Mouse (Mus musculus): ENCODE measurements around the gene Rgs17. TPM values are rescaled to one million over a fixed set of nuclear protein-coding genes. Genes with fewer than 3 reads are reported as not detected.

Rgs17 gene
- polyA plus RNA-seq, 1 experiment, result not detected

GRCm38 (mm10) chr10:5803739-5804138, 118.5 kb downstream of the Rgs17 start:
- TF ChIP-seq GATA1 (IDR thresholded peaks at IDR 0.05; ENCODE audit: low read length), result no peak

- TF ChIP-seq GATA1 (IDR thresholded peaks at IDR 0.05; ENCODE audit: low read length), result no peak
Measured at GRCm38 (mm10) chr10:5802866-5803265, 119.3 kb downstream of the Rgs17 start.

GRCm38 (mm10) chr10:5800490-5800889, 121.7 kb downstream of the Rgs17 start:
- TF ChIP-seq GATA1 (IDR thresholded peaks at IDR 0.05; ENCODE audit: low read length), result no peak

- no peak for TF ChIP-seq GATA1 (IDR thresholded peaks at IDR 0.05; ENCODE audit: low read length)
Measured at GRCm38 (mm10) chr10:5798069-5798468, 124.1 kb downstream of the Rgs17 start.

GRCm38 (mm10) chr10:5790657-5791056, 131.5 kb downstream of the Rgs17 start:
- TF ChIP-seq GATA1 (IDR thresholded peaks at IDR 0.05; ENCODE audit: low read length), result no peak

GRCm38 (mm10) chr10:5786923-5787322, 135.3 kb downstream of the Rgs17 start:
- TF ChIP-seq GATA1 (IDR thresholded peaks at IDR 0.05; ENCODE audit: low read length), result no peak

Other genes with a start within 250 kb of the Rgs17 start
- 8.7 and 13.3 TPM in 2 replicates for gene Fbxo5, start 116.8 kb downstream of the Rgs17 start, polyA plus RNA-seq (2012)
- gene Mtrf1l, start 98.5 kb downstream of the Rgs17 start, polyA plus RNA-seq (2012), result 6.2 and 8.2 TPM in 2 replicates

All from G1E-ER4 (cell line).